Mouse (Mus musculus) G1E (cell line): ENCODE measurements around the gene Adam12.

Source experiments
- CTCF ChIP-seq: IDR thresholded peaks from 2 replicates; pipeline ENCODE4 v1.5.1; 2012; ENCODE audit warnings: low read depth, low read length, inconsistent platforms, mixed read lengths
- GATA1 ChIP-seq: IDR thresholded peaks from 2 replicates; pipeline ENCODE4 v1.6.1; 2012; ENCODE audit warnings: borderline replicate concordance, low read length, inconsistent platforms, mixed read lengths

DNA sequence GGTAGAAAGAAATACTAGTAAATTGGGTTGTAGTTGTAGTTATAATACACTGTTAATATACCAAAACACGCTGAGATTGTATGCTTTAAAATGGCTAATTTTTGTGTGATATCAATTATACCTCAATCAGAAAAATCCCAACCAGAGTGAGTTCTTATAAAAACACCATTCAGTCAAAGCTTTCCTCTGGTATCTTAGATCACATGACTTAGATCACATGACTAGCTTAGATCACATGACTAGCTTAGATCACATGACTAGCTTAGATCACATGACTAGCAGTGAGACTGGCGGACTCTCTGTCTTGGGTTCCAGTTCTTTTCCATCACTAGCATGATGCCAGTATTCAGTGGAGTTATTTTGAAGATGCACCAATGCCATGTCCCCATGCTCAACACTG is 134.1 kb downstream of the Adam12 start:
- TF ChIP-seq CTCF: no peak
- no peak for TF ChIP-seq GATA1
